Mouse (Mus musculus): ENCODE measurements around the gene Mef2d.

GRCm38 (mm10) chr3:88140178-88140902 lies 1.8 kb upstream of the Mef2d start:
- TF ChIP-seq CTCF (IDR thresholded peaks at IDR 0.05; ENCODE audit: control insufficient read depth, insufficient read depth, low read length): no peak
- no peak for TF ChIP-seq POLR2A (IDR thresholded peaks at IDR 0.05; ENCODE audit: borderline replicate concordance, control insufficient read depth, low read depth, low read length)

Measured in bone marrow, adult 2 months (tissue).